Mouse (Mus musculus) cerebellum, adult 8-10 months (tissue): Measurements from ENCODE around the gene Sox5.
A peak's percentile ranks its signal among the peaks of the same experiment; 100 is the strongest.

ENCODE experiments used
- DNase-seq: peaks from one replicate; pipeline ENCODE4 v3.0.0; 2022

Gene Sox5

DNA sequence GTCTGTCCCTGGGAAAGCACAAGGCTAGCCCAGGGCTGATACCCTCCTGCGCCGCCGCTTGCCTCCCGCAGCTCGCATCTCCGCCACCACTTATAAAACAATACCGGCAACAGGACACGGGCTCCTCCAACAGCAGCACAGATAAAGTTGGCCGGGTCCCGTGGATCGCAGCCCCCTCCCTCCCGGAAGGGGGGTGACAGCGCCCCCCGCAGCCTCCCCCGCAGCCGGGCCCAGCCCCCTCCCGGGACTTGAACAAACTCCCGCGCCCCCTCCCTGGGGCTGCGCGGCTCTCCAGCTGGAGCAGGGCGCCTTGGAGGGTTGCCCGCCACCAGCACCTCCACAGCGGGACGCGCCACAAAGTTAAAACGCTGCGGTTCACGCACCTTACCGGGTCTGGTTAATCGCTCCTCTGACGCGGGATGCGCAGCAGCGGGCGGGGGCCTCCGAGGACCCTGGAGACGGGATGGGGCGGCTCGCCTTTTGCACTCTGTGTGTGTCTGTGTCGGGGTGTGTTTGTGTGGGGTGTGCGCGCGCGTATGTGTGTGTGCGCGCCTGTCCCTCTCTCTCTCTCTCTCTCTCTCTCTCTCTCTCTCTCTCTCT lies at the start of gene Sox5:
Sox5 (minus strand) TSS at position 547 of the 600 bp plus-strand sequence.
- peak; percentile 9 for DNase-seq

- no peak for DNase-seq
Measured at GRCm38 (mm10) chr6:144825018-144825602, 43.3 kb upstream of the Sox5 start.

- no peak for DNase-seq
Measured at GRCm38 (mm10) chr6:144824153-144824552, 42.4 kb upstream of the Sox5 start.

DNA sequence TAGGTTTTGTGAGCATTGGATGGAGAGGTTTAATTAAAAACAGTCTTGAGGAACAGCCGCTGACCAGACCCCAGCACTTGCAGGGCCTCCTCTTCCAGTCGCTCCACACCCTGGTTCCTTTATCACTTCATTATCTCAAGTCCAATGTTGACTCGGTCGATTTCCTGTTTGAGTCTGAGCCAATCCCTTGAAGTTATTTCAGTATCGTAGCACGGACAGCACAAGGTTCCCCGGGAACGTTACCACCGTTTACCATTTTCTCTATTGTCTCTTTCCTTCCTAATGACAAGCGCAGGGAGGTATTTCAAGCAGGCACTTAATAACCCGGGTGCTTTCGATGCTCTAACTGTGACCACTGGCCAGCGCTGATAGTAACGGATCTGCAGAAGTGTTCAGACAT lies 40.8 kb upstream of the Sox5 start:
- no peak for DNase-seq

GRCm38 (mm10) chr6:144821019-144821418 lies 39.2 kb upstream of the Sox5 start:
- DNase-seq: no peak

GRCm38 (mm10) chr6:144818016-144818415 lies 36.2 kb upstream of the Sox5 start:
- DNase-seq: no peak

DNA sequence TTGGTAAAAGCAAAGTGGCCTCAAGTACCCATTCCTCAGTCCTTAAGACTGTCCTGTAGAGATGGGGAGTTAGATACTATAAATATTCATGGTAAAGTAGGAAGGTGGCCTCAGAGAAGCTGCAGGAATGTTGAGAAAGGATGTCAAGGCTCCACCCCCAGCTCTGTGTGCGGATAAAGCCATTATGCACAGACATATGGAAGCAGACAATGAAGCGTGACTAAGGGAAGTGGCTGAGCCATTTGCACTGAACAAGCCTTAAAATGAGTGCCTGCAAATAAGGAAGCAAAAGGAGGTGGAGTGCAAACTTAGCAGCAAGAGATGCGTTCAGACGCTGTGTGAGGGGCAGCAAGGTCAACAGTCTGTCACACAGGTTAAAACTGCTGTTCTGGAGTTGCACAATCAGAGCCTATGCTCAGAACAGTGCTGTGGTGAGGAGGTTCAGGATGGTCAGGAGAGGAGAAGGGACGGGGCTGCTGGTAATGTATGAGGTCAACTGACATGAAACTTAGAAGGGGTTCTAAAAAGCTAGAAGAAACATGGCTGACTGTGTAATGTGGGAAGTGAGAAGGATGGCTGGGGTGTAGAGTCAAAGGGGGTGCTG lies 35.7 kb upstream of the Sox5 start:
- DNase-seq: no peak

DNA sequence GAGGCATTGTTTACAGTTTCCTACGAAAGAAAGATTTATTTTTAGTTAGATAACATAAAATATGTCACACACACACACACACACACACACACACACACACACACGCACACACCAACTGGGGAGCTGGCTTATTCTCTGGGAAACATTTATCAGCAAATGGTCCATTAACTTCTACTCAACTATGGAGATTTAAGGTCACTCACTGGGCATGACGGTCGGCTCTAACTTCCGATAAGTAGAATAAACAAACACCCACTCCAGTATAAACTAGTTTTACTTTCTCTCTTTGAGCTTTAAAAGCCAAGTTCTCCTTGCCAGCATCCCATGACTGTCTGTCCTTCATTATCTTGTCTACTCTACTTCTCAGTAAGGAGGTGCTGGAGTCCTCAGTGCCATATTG lies 33.8 kb upstream of the Sox5 start:
- no peak for DNase-seq

GRCm38 (mm10) chr6:144814931-144815364 lies 33.2 kb upstream of the Sox5 start:
- peak; percentile 3 for DNase-seq

DNA sequence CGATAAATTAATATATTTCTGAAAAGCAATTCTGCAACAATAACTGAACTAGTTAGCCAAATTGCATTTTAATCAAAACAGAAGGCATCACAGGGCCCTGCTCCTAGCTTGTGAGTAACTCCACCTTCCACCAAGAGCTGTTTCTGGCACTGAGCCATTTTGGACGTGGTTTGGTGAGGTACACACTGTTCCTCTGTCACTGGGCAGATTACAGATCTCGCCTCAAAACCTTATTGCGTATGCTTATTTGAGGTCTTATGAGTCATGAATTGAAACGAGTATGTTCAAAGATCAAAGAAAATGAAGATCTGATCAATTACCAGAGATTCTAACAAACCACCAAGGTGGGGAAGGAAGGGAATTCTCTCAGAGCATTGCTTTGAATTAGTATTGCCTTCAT lies 22.5 kb upstream of the Sox5 start:
- no peak for DNase-seq

- no peak for DNase-seq
Measured at GRCm38 (mm10) chr6:144803063-144803462, 21.3 kb upstream of the Sox5 start.

DNA sequence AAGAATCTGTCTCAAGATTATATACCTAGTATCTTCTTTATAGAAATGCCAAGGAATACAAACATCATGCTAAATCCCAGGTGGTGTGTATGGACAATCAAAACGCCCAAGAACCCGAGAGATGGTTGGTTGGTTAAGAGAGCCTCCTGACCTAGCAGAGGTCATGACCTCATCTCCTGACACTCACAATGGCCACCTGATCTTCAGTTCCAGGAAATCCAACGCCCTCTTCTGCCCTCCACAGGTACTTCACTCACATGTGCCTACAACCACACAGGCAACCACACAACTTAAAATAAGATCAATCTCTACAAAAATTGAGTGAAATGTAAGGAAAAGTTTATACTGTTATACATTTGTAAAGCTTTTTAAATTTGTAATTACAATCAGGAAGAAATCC lies 12.6 kb upstream of the Sox5 start:
- no peak for DNase-seq

GRCm38 (mm10) chr6:144792871-144793270 lies 11.1 kb upstream of the Sox5 start:
- DNase-seq: no peak

DNA sequence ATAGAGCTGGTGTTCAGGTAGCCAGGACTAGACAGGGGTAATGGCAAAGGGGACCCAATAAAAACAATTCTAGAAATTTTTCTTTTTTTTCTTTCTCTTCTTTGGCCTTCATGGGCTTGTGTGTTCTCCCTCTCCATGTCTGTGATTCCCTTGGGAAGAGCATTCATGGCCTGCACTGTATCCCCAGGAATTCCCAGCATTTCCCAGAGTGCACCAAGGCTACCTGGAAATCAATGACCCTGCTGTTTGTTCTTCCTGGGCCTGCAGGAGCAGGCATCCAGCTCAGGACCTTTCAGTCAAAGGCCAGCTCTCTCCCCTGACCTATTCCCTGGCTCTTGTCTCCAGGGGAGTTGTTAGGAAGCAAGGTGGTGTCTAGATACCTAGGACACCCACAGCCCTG lies 1.5 kb upstream of the Sox5 start:
- DNase-seq: no peak

- DNase-seq: no peak
Measured at GRCm38 (mm10) chr6:144782866-144783265, 1.1 kb upstream of the Sox5 start.

GRCm38 (mm10) chr6:144782031-144782857 lies 467 bp upstream of the Sox5 start:
- DNase-seq: no peak

- no peak for DNase-seq
Measured at GRCm38 (mm10) chr6:144780608-144781285, 1.0 kb downstream of the Sox5 start.

GRCm38 (mm10) chr6:144779945-144780607 lies 1.7 kb downstream of the Sox5 start:
- DNase-seq: no peak

- DNase-seq: no peak
Measured at GRCm38 (mm10) chr6:144777356-144778035, 4.3 kb downstream of the Sox5 start.

DNA sequence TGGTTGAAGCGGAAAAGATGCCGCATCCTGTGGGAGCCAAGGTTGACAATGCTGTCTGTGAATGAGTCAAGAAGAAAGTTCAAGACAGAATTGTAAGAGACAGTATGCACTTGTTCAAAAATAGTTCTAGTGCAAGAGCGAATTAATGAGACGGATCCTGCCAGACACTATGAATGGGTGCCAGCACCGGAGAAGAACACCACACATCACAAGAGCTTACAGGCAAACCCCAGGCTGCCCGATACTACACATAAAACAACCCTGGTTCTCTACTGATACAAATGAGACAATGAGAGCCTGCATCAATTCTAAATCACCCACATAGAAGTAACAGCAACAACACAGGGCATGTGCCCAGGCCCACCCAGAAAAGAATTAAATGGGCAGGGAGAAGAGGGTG lies 8.0 kb downstream of the Sox5 start:
- no peak for DNase-seq

GRCm38 (mm10) chr6:144772985-144773384 lies 8.8 kb downstream of the Sox5 start:
- DNase-seq: no peak
